Mouse (Mus musculus) cerebellum, adult 2 months (tissue): ENCODE data around the gene Afap1l2.

Source experiments
- CTCF ChIP-seq: fragments of 200-500 bp; IDR thresholded peaks from 2 replicates; pipeline ENCODE4 v1.5.1; 2011; ENCODE audit warnings: low read depth, mild to moderate bottlenecking, control low read depth, low read length, moderate library complexity, borderline replicate concordance; ENCODE audit not compliant: insufficient read depth
- POLR2A ChIP-seq: fragments of 200-500 bp; IDR thresholded peaks from 2 replicates; pipeline ENCODE4 v1.6.1; 2011; ENCODE audit warnings: low read length, control low read depth, borderline replicate concordance; ENCODE audit not compliant: insufficient read depth

DNA sequence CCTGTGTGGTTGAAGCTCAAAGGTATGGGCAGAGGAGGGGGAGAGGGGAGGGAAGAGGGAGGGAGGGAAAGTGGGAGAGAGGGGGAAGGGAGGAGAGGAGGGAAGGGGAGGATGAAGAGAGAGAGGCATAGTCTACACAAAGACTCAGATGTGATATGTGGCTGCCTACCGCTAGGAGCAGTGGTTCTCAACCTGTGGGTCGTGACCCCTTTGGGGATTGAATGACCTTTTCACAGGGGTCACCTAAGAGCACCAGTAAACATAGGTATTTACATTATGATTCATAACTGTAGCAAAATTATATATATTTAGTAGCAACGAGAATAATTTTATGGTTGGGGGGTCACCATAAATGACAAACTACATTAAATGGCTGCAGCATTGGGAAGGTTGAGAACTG is 74.2 kb downstream of the Afap1l2 start:
- no peak for TF ChIP-seq CTCF
- TF ChIP-seq POLR2A: no peak
